Mouse (Mus musculus): ENCODE results near the gene Hfe2.

DNA sequence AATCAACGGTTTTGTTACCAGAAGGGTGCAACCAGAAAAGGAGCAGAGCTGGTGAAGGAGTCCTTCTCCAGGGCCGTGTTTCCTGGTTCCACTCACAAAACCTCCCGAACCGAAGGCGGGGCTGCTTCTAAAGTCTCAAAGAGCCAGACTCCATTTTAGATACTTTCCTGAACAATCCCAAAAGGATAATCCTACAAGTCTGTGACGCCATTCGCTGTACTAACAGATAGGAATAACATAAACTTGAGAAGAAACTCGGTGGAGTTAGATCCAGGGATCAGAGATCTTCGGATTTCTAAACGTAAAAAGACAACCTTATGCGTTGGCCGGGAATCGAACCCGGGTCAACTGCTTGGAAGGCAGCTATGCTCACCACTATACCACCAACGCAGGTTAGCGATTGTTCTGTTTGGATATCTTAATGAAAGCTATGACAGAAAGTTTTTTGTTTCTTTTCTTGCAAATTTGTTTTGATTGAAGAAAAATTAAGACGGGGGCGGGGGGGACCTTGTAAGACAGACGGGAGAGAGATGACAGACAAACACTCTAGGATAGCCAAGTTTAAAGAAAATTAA is 24.2 kb upstream of the Hfe2 start:
- TF ChIP-seq CTCF (IDR thresholded peaks at IDR 0.05; ENCODE audit: low read depth) (no peak), EP300 (IDR thresholded peaks at IDR 0.05; ENCODE audit: low read depth) (no peak; the same call in 1 of the 2 replicates)

Measured in liver, embryonic 14.5 days (tissue).